Mouse (Mus musculus): ENCODE measurements around the gene Msto1.

DNA sequence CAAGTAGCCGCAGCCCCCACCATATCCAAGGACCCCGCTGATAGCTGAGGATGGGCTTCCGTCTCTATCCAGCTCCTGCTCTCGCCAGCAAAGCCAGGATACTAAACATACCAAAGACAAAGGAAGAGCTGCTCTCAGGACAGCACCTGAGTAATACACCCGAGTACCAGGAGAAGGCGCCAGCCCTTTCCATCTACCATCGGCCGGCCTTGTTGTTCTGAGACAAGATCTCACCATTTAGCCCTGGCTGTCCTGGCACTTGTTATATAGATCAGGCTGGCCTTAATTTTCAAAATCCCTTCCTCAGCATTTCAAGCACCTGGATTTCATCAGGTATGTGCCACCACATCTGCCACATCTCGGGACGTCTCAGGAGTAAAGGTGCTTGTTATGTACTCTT, 25.3 kb upstream of the Msto1 start:
- no peak for TF ChIP-seq POLR2A (IDR thresholded peaks at IDR 0.05; ENCODE audit: low read depth, low read length)
- TF ChIP-seq CTCF (IDR thresholded peaks at IDR 0.05; ENCODE audit: extremely low read depth, insufficient read depth, insufficient read length, insufficient replicate concordance) = no peak
